Mouse (Mus musculus): ENCODE data around the gene Atf7ip. TPM values are rescaled to one million over a fixed set of nuclear protein-coding genes. Genes with fewer than 3 reads are reported as not detected.

Gene Atf7ip
- total and polyA plus RNA-seq, 2 experiments from 2014 or later, result 16.5 to 54.5 TPM

GRCm38 (mm10) chr6:136658303-136658702, 152.3 kb downstream of the Atf7ip start:
- Histone ChIP-seq H3K27me3 (ENCODE audit: control insufficient read depth, insufficient read depth, low read length) (0 out of 2 replicates have a peak, but pooled peaks cover 6% of the 10 kb centered on the region), H3K27ac (ENCODE audit: low read depth) (no peak overlapping the region), H3K4me1 (ENCODE audit: control insufficient read depth, insufficient read depth) (no peaks in the 10 kb centered on the region), H3K9me3 (replicated peaks; ENCODE audit: control insufficient read depth, low read length) (no peaks in the 10 kb centered on the region), H3K9ac (replicated peaks; ENCODE audit: low read depth, low read length) (no peak overlapping the region), H3K4me2 (ENCODE audit: low read depth, low read length) (no peak overlapping the region), H3K4me3 (ENCODE audit: low read depth, low read length) (no peak overlapping the region), H3K36me3 (replicated peaks; ENCODE audit: control insufficient read depth, insufficient read depth, low read length) (no peaks in the 10 kb centered on the region)
- 69% methylated on average over 4 of the region's 4 CpGs for WGBS
- DNase-seq (ENCODE audit: low spot score) (no peak), ATAC-seq (ENCODE audit: insufficient read depth, low read depth) (no peak)
- TF ChIP-seq CTCF (IDR thresholded peaks at IDR 0.05; ENCODE audit: low read depth) (no peak), EP300 (IDR thresholded peaks at IDR 0.05; ENCODE audit: low read depth) (no peak)

- no peak for DNase-seq (ENCODE audit: low spot score)
- H3K9me3 ChIP-seq (replicated peaks; ENCODE audit: control insufficient read depth, low read length), result no peaks in the 10 kb centered on the region
- no peak overlapping the region for H3K4me2 ChIP-seq (ENCODE audit: low read depth, low read length)
- no peaks in the 10 kb centered on the region for H3K36me3 ChIP-seq (replicated peaks; ENCODE audit: control insufficient read depth, insufficient read depth, low read length)
- no peaks in the 10 kb centered on the region for H3K4me1 ChIP-seq (ENCODE audit: control insufficient read depth, insufficient read depth)
- no peak overlapping the region for H3K9ac ChIP-seq (replicated peaks; ENCODE audit: low read depth, low read length)
- no peak for ATAC-seq (ENCODE audit: insufficient read depth, low read depth)
- TF ChIP-seq CTCF (IDR thresholded peaks at IDR 0.05; ENCODE audit: low read depth) (no peak), EP300 (IDR thresholded peaks at IDR 0.05; ENCODE audit: low read depth) (no peak)
- H3K27me3 ChIP-seq (ENCODE audit: control insufficient read depth, insufficient read depth, low read length), result 0 out of 2 replicates have a peak, but pooled peaks cover 11% of the 10 kb centered on the region
- no peak overlapping the region for H3K4me3 ChIP-seq (ENCODE audit: low read depth, low read length)
- WGBS, result 87% methylated on average over 9 of the region's 9 CpGs
- H3K27ac ChIP-seq (ENCODE audit: low read depth), result no peak overlapping the region
Observed at GRCm38 (mm10) chr6:136659226-136659625, 153.3 kb downstream of the Atf7ip start.

Other genes starting within 250 kb of the Atf7ip start
- not detected in 2 replicates for gene Gm8994, start 178.6 kb upstream of the Atf7ip start, total RNA-seq (2014; rRNA removed; ENCODE audit: low replicate concordance)
- not detected in 2 replicates for gene Gm8994, start 178.6 kb upstream of the Atf7ip start, polyA plus RNA-seq (2015; fragmentation: Nextera tagmentation; extraction: Ambion mirVana)
- gene E330021D16Rik, start 90.6 kb upstream of the Atf7ip start, total RNA-seq (2014; rRNA removed; ENCODE audit: low replicate concordance), result not detected in 2 replicates
- gene E330021D16Rik, start 90.6 kb upstream of the Atf7ip start, polyA plus RNA-seq (2015; fragmentation: Nextera tagmentation; extraction: Ambion mirVana), result not detected in 2 replicates
- 6.1 and 11.9 TPM in 2 replicates for gene Plbd1, start 155.8 kb downstream of the Atf7ip start, total RNA-seq (2014; rRNA removed; ENCODE audit: low replicate concordance)
- gene Plbd1, start 155.8 kb downstream of the Atf7ip start, polyA plus RNA-seq (2015; fragmentation: Nextera tagmentation; extraction: Ambion mirVana), result 11.7 and 13.3 TPM in 2 replicates